Mouse (Mus musculus) cerebellum, adult 11 months (tissue): ENCODE results near the gene Pole.

Experiments used
- DNase-seq: peaks from one replicate; pipeline ENCODE4 v3.0.0; 2022

The Pole gene

DNA sequence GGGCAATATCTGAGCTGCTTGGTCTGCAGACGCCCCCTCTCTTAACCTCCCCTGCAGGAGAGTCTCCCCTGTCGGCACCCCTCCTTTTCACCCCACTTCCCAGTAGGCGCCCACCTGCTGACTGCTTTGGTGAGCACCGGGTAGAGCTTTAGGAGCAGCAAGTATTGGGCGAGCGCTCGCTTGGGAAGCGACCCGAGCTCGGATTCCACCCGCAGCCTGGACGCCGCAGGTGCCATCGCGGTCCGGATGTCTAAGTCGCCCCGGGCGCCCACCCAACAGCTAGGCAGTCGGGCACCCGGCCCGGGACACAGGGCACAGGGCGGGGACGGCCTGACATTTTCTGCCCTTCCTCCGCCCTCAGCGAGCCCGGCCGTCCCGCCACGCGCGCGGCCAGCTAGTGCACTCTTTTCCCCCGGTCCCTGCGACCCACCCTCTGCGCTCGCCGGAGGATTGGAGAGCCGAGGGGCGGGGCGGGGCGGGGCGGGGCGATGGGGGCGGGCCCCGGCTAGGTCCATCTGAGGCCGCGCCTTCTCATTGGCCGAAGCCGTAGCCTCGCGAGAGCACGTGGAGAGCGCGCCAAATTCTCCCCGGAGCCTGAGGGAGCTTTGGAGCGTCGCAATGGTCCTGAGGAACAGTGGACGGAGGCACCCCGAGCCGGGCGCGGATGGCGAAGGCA lies at the start of gene Pole, which contains the start of gene Pxmp2:
Gene Pole, plus strand, starts transcription at position 537 of the 676 bp plus-strand sequence.
Gene Pxmp2, minus strand, starts transcription at position 417 of the 676 bp plus-strand sequence.
- peak; percentile 77 for DNase-seq

DNA sequence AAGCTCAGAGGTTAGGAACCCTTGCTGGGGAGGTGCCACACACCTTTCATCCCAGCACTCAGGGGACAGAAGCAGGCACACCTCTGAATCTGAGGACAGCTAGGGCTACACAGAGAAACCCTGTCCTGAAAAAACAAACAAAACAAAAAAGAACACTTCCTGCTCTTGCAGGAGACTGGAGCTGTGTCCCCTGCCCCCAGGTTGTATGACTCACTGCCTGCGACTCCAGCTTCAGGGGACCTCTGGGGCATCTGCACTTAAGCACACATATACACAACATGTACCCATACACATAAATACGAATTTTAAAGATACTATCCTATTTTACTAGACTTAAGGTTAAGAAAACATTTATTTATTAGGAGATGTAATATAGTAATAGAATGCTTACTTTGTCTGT lies 42.0 kb upstream of the Pole start:
- no peak for DNase-seq

DNA sequence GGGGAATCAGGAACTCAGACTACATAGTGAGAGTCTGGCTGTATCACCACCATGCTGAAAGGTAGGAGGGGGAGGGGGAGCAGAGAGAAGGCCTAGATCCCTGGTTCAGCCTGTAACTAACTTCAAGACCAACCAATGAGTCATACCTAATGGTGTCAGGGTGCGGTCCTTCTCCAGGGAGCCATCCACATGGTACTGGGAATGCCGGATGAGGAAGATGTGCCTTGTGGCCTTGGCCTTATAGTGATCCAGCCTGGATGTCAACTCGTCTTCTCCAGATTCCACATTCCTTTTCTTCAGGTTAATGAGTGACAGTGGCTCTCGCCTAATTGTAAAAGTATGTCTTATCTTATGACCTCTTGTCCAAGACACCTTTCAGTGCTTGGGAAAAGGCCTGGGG lies 19.2 kb upstream of the Pole start:
- no peak for DNase-seq

DNA sequence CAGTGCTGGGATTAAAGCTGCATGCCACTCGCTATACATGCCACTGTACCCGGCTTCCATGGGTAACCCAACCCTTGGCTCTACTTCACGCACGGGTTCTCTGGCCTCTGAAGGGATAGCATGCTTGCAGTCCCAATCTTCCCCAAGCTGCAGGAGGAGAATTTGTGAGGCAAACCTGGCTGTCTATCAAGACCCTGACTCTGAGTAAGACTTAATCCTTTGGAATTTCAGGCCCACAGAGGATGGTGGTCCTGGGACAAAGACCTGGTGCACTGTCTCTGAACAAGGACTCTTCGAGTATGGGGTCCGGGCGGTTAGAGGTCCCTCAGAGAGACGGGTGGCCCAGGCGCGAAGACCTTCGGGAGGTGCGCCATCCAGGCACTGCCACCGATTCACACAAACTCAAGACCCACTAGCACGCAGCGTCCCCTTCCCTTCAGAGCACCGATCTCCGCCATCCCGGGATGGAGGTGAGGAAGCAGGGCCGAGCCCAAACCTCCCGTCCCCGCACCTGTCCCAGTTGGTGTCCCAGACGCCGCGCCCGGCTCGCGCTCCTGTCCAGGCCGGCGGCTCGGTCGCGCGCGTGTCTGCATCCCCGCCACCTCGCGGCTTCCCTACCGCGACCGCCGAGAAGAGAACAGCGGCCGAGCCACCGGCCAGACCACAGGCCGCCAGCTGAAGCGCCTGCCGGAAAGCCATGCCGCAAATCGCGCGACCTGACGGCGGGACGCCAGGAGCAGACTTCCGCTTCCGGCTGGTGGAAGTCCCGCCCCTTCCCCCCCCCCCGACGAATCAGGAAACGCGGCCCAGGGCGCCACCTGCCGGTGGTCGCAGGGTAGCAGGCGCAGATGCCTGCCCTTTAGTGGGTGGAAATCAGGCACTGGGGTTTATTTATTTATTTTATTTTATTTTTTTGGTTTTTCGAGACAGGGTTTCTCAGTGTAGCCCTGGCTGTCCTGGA lies 16.7 kb upstream of the Pole start, which contains the start of gene Pgam5:
Gene Pgam5, minus strand, starts transcription at position 773 of the 961 bp plus-strand sequence.
- DNase-seq: peak; percentile 86

DNA sequence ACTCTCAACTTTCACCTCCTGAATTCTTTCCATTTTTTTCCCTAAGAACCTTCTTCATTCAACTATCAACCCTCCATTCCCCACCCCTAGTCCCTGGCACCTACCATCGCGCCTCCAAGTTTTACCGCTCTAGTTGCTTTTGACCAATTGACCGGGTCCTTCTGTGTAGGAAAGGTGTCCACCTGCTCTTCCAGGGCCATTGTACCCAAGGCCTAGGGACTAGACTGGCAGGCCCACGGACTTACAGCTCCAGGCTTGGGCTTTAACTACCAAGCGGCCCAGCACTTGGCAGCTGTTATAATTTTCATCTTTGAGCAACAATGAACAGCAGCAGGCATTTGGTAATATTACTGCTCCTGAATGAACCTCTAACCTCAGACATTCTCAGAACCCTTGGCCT lies 15.9 kb upstream of the Pole start:
- DNase-seq: no peak

DNA sequence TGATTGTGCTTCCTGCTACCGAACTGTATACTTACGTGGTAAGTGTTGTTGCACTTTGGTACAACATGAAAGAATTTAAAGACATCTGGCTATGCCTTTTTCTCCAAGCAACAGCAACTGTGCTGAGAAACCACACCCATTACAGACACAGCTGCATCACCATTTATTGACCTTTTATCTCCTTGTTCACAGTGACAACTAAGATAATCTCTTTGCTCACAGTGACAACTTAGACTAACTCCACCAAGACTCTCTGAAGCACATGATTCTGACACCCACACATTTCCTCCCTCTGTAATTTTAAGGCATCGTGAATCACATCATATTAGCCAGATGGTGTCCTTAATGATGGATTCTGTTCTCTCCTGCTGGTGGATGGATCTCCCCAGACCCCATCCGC lies 12.0 kb upstream of the Pole start:
- DNase-seq: no peak

DNA sequence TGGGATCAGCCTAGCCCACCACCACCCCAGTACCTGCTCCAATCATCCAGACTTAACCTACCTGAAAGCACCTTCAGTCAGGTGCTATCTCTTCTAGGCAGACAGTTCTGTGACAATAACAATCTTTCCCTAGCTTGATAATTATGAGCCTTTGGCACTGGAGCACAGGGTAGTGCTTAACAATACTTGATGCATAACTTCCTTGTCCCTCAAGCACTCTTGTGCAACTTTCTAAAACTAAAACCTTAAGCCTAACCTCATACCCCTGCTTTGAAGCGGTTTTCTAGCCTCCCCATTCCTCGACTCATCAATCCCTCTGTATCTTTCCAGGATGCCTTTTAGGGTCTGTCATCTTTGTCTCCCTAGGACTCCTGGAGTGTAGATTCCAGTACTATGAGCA lies 11.3 kb upstream of the Pole start:
- no peak for DNase-seq

DNA sequence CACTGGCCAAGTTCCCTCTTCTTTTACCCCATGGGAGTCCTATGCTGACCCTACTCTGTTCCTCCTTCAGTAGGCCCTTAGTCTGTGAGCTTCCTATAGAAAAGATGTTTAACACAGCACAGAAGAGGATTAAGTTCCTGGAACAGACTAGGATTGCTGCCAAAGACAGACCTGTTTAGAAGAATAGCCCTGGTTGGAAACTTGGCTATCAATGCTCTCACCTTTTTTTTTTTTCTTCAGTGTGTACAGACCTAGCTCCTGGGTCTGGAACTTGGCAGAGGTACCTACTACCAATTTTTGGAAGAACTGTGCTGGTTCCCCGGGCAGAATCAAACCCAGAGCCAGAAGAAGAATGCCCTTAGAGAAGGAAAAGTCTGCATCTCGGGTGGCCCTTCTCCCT lies 9.7 kb upstream of the Pole start:
- DNase-seq: no peak

DNA sequence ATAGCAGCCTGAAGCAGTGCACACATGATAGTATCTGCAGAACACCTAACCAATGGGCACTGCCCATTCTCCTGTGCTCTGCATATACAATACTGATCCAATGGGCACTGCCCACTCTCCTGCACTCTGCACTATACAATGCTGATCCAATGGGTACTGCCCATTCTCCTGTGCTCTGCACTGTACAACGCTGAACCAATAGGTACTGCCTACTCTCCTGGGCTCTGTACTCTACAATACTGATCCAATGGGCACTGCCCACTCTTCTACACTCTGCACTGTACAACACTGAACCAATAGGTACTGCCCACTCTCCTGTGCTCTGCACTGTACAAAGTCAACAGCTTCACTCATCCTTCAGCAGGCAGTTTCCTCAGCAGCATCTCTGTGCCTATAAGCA lies 9.2 kb upstream of the Pole start:
- no peak for DNase-seq

DNA sequence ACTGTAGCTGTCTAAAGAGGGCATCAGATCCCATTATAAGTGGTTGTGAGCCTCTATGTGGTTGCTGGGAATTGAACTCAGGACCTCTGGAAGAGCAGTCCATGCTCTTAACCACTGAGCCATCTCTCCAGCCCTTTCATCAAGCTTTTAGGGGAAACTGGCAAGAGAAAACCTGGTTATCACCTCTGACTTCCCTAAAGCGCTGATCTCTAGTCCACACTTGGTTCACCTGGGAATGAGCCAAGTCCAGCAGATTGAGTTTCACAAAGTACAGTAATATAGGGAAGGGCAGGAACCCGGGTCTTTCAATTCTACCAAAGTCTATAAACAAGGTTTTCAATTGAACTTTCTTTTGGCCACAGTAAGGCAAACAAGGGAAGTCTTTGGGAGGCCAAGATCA lies 4.1 kb upstream of the Pole start:
- no peak for DNase-seq

DNA sequence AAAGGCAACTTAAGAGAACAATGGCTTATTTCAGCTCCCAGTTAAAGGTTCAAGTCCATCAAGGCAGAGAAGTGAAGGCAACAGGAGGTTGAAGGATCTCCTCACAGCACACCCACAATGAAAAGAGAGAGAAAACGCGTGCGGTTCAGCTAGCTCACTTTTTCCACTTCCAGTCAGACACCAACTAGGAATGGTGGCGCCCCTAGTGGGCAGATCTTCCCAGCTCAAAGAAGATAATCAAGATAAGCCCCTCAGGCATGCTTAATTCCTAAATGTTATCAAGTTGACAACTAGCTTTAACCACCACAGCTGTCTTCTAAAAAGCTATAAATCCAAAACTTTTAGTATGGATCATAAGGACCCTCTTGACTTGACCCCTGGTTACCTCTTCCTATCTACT lies 1.6 kb upstream of the Pole start:
- DNase-seq: peak; percentile 31

DNA sequence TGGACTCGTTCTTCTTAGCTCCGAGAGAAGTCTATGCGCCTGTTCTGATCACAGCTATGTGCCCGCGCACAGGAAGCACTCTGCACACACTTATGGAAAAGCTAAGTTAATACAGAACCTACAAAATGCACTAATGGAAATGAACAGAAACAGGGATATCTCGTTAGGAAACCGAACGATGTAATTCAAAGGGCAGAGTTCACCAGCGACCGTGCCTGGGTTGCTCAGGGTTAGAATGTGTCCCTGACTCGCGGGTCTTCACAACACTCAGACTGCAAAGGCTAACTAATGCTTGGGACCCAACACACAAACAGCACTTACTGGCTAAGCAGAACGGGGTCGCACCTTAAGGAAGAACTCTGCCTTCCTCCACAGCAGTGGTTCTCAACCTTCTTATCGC lies 950 bp upstream of the Pole start:
- no peak for DNase-seq

DNA sequence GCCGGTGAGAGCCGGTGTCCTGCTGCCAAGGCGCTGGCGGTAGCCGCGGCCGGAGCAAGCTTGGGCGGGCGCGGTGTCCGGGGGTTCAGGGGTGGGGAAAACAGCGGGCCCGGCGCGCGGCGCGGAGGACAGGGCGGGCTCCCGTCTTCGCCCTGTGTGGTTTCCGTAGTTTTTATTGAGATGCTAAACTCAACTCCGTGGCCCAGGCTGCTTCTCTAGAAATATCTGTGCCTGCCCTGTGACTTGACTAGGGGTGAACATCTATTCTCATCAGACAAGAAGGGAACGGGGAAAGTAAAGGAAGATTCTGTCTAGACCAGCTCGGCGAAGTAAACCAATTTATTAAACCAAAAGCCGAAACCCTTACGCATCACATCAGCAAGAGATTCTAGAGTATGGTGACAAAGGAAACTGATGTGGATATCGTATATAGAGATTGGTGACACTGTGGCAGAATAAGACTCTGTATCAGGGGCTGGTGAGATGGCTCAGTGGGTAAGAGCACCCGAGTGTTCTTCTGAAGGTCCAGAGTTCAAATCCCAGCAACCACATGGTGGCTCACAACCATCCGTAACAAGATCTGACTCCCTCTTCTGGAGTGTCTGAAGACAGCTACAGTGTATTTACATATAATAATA lies 459 bp downstream of the Pole start:
- DNase-seq: no peak

DNA sequence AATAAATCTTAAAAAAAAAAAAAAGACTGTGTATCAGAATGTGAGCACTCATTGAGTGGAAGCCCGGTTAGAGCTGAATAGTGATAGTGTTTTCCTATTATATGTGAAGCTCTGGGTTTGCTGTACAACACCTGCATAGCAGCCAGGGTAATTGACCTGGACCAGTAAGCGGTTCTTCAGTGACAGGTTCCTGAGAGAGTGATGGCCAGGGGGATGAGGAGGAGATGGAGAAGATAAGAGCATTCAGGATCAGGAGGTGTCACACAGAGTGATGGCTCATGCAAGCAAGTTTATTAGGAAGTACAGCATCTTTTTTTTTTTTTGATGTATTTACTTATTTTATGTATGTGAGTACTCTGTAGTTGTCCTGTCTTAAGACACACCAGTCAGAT lies 974 bp downstream of the Pole start:
- no peak for DNase-seq

DNA sequence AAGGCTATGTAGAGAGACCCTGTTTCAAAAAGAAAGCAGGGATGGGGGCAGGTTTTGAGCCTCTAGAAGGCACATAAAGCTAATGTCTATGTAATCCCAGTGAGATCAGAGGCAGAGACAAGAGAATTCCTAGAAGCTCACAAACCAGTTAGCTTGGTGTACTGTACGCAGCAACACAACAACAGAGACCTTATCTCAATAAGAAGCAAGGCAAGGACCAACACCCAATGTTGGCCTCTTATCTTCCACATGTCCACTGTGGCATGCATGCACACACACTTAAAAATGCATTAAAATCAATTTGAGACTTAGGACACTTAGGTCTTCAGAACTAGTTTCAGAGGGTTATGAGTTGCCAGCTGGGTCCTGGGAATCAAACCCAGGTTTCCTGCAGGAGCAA lies 5.5 kb downstream of the Pole start:
- no peak for DNase-seq

DNA sequence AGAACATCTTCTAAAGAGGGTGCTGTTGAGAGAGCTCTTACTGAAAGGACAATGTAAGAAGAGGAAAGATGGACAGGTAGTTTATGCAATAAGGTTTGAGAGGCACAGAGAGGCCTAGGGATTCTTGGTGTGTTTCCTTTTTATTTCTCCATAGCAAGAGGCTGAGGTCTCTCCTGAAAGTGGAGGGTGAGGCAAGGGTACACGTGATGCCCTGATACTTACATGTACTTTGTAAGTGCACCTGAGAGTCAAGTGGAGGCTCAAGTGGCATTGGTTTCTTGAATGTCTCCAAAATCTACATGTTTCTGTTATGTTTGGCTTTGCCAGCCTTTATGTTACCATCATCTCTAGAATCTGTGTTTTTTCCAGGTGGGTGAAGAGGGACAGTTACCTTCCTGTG lies 10.5 kb downstream of the Pole start:
- no peak for DNase-seq

DNA sequence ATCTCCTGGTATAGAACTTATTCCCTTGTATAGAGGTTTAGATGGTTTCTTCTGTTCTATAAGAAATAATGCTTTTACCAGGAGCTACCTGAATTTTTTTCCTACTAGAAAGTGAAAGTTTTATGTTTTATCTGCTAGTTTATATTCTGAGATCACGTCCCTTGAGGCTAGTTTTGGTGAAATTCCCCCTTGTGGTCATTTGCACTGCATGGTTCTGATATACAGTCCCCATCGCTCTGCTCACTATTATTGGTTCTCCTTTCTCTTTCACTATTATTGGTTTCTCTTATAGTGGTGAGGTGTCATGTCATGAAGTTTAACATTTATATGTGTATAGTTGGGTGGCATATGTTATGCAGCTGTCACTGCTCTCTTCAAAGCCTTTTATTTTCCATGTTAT lies 14.5 kb downstream of the Pole start:
- DNase-seq: no peak

DNA sequence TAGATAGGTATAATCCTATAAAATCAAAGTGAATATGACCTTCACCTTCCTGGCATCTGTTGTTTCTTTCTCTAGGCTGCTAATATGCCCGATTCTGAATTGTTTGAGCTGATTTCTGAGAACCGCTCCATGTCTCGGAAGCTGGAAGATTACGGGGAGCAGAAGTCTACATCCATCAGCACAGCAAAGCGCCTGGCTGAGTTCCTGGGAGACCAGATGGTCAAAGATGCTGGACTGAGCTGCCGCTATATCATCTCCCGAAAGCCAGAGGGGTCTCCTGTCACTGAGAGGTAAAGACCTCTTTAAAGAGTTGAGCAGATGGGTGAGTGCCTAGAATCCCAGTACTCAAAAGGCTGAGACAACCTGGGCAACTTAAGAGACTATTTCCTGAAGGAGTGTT lies 22.8 kb downstream of the Pole start:
- no peak for DNase-seq

DNA sequence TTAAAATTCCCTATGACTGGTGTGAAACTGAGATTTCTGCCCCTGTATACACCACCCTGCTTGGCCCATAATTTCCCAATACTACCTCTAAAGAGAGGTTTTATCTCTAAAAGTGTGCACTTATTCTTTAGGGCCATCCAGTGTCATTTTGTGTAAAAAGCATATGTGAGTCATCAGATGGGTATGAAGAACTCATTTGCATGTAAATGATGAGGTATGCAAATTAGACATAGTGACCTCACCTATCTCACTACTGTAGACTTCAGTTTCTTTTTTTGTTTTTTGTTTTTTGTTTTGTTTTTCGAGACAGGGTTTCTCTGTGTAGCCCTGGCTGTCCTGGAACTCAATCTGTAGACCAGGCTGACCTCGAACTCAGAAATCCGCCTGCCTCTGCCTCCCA lies 27.0 kb downstream of the Pole start:
- no peak for DNase-seq

DNA sequence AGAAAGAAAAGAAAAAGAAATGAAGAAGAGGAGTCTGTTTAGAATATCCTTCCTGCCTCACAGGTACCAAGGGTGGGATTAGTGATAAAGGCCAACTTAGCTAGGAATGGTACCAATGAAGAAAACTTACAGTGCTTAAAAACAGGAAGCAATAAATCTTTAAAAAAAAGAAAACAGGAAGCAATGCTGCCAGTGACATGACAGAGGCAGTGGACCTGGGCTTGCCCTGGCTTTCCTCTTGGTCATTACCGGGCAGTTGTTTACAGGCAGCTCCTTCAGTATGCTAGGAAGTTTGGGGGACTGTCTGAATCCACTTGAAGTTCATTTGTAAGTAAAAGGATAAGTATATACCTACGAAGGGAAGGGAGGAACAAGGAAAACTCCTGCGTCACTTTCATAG lies 44.4 kb downstream of the Pole start:
- no peak for DNase-seq

DNA sequence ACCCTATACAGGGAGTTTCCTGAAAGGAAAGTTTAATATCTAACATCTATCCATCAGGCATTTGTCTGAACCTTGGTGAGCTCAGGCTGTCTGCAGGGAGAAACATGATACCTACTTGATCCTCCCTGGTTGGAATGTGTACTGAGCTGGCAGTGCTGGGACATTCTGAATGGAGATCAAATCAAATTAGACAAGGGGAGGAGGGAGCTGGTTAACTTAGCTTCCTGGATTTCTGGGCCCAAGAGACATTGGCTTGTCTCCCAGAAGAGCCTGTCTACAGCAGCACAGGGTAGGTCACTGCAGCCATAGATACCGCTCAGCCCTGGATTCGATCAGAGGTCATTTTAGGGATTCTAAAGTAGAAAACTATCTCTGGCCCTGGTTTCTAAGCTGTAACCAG lies 52.7 kb downstream of the Pole start:
- no peak for DNase-seq

DNA sequence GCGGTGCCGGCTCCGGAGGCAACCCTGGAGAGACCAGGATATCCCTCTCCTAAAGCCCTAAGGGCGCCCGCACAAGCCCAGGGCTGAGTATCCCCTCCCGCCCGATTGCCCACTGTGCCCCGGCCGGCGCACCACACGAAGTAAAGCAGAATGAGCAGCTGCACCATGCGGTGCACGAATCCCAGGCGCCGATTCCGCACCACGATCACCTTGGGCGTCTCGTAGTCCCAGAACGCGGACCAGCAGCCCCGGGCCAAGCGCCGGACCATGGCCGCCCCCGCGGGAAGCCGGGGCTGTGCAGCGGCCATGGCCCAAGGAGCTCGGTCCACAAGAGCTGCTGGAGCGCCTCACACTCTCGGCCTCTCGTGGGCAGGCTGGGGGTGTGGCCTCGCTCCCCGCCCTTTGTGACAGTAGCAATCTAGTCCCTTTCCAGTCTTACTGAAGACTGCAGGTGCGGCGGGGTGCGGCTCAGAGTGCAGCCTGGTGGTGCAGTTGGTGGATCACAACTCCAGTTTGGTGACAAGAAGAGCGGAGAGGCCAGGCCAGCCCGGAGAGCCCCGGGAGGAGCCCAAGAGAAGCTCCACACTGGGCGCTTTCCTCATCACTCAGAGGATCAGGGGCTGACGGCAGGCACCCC lies 56.7 kb downstream of the Pole start, which contains the start of gene P2rx2:
Gene P2rx2, minus strand, starts transcription at position 565 of the 637 bp plus-strand sequence.
- DNase-seq: no peak

DNA sequence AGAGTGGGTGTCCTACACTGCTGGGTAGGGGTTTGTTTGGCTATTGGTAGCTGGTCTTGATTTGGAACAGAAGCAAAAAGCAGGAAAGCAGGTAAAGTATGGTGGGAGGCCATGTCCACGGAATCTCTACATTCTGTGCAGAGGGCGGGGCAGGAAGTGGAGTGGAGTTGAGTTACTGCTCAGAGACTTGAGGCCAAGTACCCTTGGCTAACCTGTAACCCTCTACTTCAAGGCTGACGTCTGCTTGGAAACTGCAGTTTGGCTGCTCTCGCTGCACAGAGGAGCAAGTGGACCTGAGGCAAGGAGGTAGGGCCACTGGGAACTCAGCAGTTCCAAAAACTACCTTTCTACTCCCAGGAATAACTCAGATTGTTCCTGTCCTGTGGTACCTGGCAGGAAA lies 58.4 kb downstream of the Pole start, which contains the start of gene Lrcol1:
Gene Lrcol1, plus strand, starts transcription at position 207 of the 400 bp plus-strand sequence.
- DNase-seq: no peak
